Mouse (Mus musculus): ENCODE results near the gene Pik3ap1. TPM values are rescaled to one million over a fixed set of nuclear protein-coding genes. Genes with fewer than 3 reads are reported as not detected.

The Pik3ap1 gene
- polyA plus RNA-seq, 1 experiment from 2014 or later = 1.6 TPM

GRCm38 (mm10) chr19:41254584-41254983, 130.3 kb downstream of the Pik3ap1 start:
- ATAC-seq (ENCODE audit: low FRiP score, low TSS enrichment) (no peak), DNase-seq (ENCODE audit: low spot score) (no peak)
- no peak overlapping the region for H3K4me3 ChIP-seq (ENCODE audit: low read depth, low read length)
- TF ChIP-seq EP300 (optimal IDR thresholded peaks at IDR 0.05) (no peak), CTCF (IDR thresholded peaks at IDR 0.05; ENCODE audit: low read depth) (no peak)
- H3K9me3 ChIP-seq (ENCODE audit: control insufficient read depth, low read length) = no peaks in the 10 kb centered on the region
- peaks cover 3% of the 10 kb centered on the region; the same call in 1 of the 2 replicates for H3K36me3 ChIP-seq (ENCODE audit: control insufficient read depth, insufficient read depth, low read length)
- H3K27me3 ChIP-seq (ENCODE audit: control insufficient read depth, insufficient read depth, low read length) = no peaks in the 10 kb centered on the region
- no peak overlapping the region for H3K27ac ChIP-seq (replicated peaks)
- H3K9ac ChIP-seq (ENCODE audit: low read length) = no peak overlapping the region
- WGBS = 53% methylated on average over 5 of the region's 5 CpGs
- no peaks in the 10 kb centered on the region for H3K4me1 ChIP-seq (replicated peaks; ENCODE audit: control insufficient read depth, insufficient read depth)
- no peak overlapping the region for H3K4me2 ChIP-seq (replicated peaks; ENCODE audit: low read depth)

- no peak for DNase-seq (ENCODE audit: low spot score)
- WGBS = 36% methylated on average over 4 of the region's 4 CpGs
Observed at GRCm38 (mm10) chr19:41248968-41249367, 135.9 kb downstream of the Pik3ap1 start.

GRCm38 (mm10) chr19:41248271-41248670, 136.6 kb downstream of the Pik3ap1 start:
- H3K36me3 ChIP-seq (ENCODE audit: control insufficient read depth, insufficient read depth, low read length) = peaks cover 9% of the 10 kb centered on the region
- H3K9ac ChIP-seq (ENCODE audit: low read length) = no peak overlapping the region
- DNase-seq (ENCODE audit: low spot score) (no peak), ATAC-seq (ENCODE audit: low FRiP score, low TSS enrichment) (no peak)
- no peak overlapping the region for H3K27ac ChIP-seq (replicated peaks)
- H3K4me3 ChIP-seq (ENCODE audit: low read depth, low read length) = no peak overlapping the region
- H3K27me3 ChIP-seq (ENCODE audit: control insufficient read depth, insufficient read depth, low read length) = no peaks in the 10 kb centered on the region
- WGBS = 93% methylated on average over 3 of the region's 3 CpGs
- H3K4me1 ChIP-seq (replicated peaks; ENCODE audit: control insufficient read depth, insufficient read depth) = no peaks in the 10 kb centered on the region
- H3K9me3 ChIP-seq (ENCODE audit: control insufficient read depth, low read length) = no peaks in the 10 kb centered on the region
- TF ChIP-seq CTCF (IDR thresholded peaks at IDR 0.05; ENCODE audit: low read depth) (no peak), EP300 (optimal IDR thresholded peaks at IDR 0.05) (no peak)
- no peak overlapping the region for H3K4me2 ChIP-seq (replicated peaks; ENCODE audit: low read depth)

More at GRCm38 (mm10) chr19:41248968-41249367, 135.9 kb downstream of the Pik3ap1 start:
- no peak overlapping the region for H3K4me3 ChIP-seq (ENCODE audit: low read depth, low read length)
- TF ChIP-seq CTCF (IDR thresholded peaks at IDR 0.05; ENCODE audit: low read depth) = no peak
- TF ChIP-seq EP300 (optimal IDR thresholded peaks at IDR 0.05) = no peak
- no peak overlapping the region for H3K9ac ChIP-seq (ENCODE audit: low read length)
- H3K27me3 ChIP-seq (ENCODE audit: control insufficient read depth, insufficient read depth, low read length) = no peaks in the 10 kb centered on the region
- H3K4me2 ChIP-seq (replicated peaks; ENCODE audit: low read depth) = no peak overlapping the region
- H3K9me3 ChIP-seq (ENCODE audit: control insufficient read depth, low read length) = no peaks in the 10 kb centered on the region
- no peaks in the 10 kb centered on the region for H3K4me1 ChIP-seq (replicated peaks; ENCODE audit: control insufficient read depth, insufficient read depth)
- peaks cover 9% of the 10 kb centered on the region for H3K36me3 ChIP-seq (ENCODE audit: control insufficient read depth, insufficient read depth, low read length)
- ATAC-seq (ENCODE audit: low FRiP score, low TSS enrichment) = 0 out of 2 replicates have a peak, but pooled peaks have one; percentile 38
- H3K27ac ChIP-seq (replicated peaks) = no peak overlapping the region

GRCm38 (mm10) chr19:41246271-41246670, 138.6 kb downstream of the Pik3ap1 start:
- no peak overlapping the region for H3K27ac ChIP-seq (replicated peaks)
- TF ChIP-seq CTCF (IDR thresholded peaks at IDR 0.05; ENCODE audit: low read depth) = no peak
- TF ChIP-seq EP300 (optimal IDR thresholded peaks at IDR 0.05) = no peak
- H3K9ac ChIP-seq (ENCODE audit: low read length) = no peak overlapping the region
- no peaks in the 10 kb centered on the region for H3K27me3 ChIP-seq (ENCODE audit: control insufficient read depth, insufficient read depth, low read length)
- no peaks in the 10 kb centered on the region for H3K4me1 ChIP-seq (replicated peaks; ENCODE audit: control insufficient read depth, insufficient read depth)
- H3K4me3 ChIP-seq (ENCODE audit: low read depth, low read length) = no peak overlapping the region
- no peak for DNase-seq (ENCODE audit: low spot score)
- H3K4me2 ChIP-seq (replicated peaks; ENCODE audit: low read depth) = no peak overlapping the region
- peaks cover 10% of the 10 kb centered on the region for H3K36me3 ChIP-seq (ENCODE audit: control insufficient read depth, insufficient read depth, low read length)
- no peak for ATAC-seq (ENCODE audit: low FRiP score, low TSS enrichment)
- H3K9me3 ChIP-seq (ENCODE audit: control insufficient read depth, low read length) = no peaks in the 10 kb centered on the region
- WGBS = 77% methylated on average over 4 of the region's 4 CpGs

DNA sequence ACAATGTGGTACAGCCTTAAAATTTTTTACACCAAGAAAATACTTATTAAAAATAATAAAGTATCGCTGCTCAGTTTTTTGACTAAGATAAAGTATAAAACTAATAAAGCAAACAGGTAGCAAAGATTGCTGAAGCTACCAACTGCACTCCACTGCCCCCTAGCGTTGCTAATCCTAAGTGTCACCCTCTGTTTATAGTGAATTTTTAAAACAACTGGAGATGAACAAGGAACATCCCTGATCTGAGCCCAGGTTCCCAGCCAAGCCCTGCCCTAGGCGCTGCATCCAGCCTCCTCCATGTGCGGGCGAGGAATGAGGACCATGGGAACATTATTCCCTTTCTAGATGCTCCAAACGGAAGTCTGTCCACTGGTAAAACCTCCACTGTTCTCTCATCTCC, 140.3 kb downstream of the Pik3ap1 start:
- DNase-seq (ENCODE audit: low spot score) (peak; percentile 53), ATAC-seq (ENCODE audit: low FRiP score, low TSS enrichment) (no peak)
- peaks cover 10% of the 10 kb centered on the region for H3K36me3 ChIP-seq (ENCODE audit: control insufficient read depth, insufficient read depth, low read length)
- no peaks in the 10 kb centered on the region for H3K4me1 ChIP-seq (replicated peaks; ENCODE audit: control insufficient read depth, insufficient read depth)
- no peak overlapping the region for H3K4me3 ChIP-seq (ENCODE audit: low read depth, low read length)
- no peaks in the 10 kb centered on the region for H3K27me3 ChIP-seq (ENCODE audit: control insufficient read depth, insufficient read depth, low read length)
- H3K4me2 ChIP-seq (replicated peaks; ENCODE audit: low read depth) = no peak overlapping the region
- H3K27ac ChIP-seq (replicated peaks) = no peak overlapping the region
- TF ChIP-seq CTCF (IDR thresholded peaks at IDR 0.05; ENCODE audit: low read depth) (peak; percentile 82), EP300 (optimal IDR thresholded peaks at IDR 0.05) (no peak)
- H3K9me3 ChIP-seq (ENCODE audit: control insufficient read depth, low read length) = no peaks in the 10 kb centered on the region
- 62% methylated on average over 6 of the region's 6 CpGs for WGBS
- no peak overlapping the region for H3K9ac ChIP-seq (ENCODE audit: low read length)

DNA sequence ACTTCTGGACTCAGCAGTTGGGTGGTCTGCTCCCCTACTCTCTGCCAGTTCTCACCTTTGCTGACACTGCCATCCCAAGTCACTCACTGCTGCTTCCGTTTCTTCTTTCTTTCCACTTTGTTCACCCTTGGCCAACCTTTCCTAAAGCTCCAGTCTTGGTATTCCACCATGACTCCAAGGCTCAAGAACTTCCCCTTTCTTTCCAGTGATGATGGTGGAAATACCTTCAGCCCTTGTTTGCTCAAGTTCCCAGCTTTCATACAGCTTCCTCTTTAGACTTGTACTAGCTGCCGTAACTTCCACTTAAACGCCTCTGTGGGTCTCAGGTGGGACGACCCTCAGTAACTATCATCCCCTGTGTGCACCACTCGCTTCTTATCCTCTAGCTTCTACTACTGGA, 142.9 kb downstream of the Pik3ap1 start:
- H3K27ac ChIP-seq (replicated peaks) = no peak overlapping the region
- 87% methylated on average over 5 of the region's 5 CpGs for WGBS
- TF ChIP-seq CTCF (IDR thresholded peaks at IDR 0.05; ENCODE audit: low read depth) (no peak), EP300 (optimal IDR thresholded peaks at IDR 0.05) (no peak)
- no peak overlapping the region for H3K9ac ChIP-seq (ENCODE audit: low read length)
- H3K4me2 ChIP-seq (replicated peaks; ENCODE audit: low read depth) = no peak overlapping the region
- no peaks in the 10 kb centered on the region for H3K9me3 ChIP-seq (ENCODE audit: control insufficient read depth, low read length)
- no peak overlapping the region for H3K4me3 ChIP-seq (ENCODE audit: low read depth, low read length)
- H3K4me1 ChIP-seq (replicated peaks; ENCODE audit: control insufficient read depth, insufficient read depth) = no peaks in the 10 kb centered on the region
- ATAC-seq (ENCODE audit: low FRiP score, low TSS enrichment) = no peak
- peaks cover 14% of the 10 kb centered on the region for H3K36me3 ChIP-seq (ENCODE audit: control insufficient read depth, insufficient read depth, low read length)
- no peaks in the 10 kb centered on the region for H3K27me3 ChIP-seq (ENCODE audit: control insufficient read depth, insufficient read depth, low read length)
- DNase-seq (ENCODE audit: low spot score) = no peak

All from stomach, postnatal 0 days (tissue).